Mouse (Mus musculus) ES-E14 (cell line): ENCODE measurements at regions not wholly inside any gene's neighbourhood (a gene's known extent, or its start where the extent isn't known, plus 50 kb on each side); places are given as distances from the start of the nearest gene placed in this dataset.

Experiments used
- DNase-seq: peaks from one replicate; pipeline ENCODE4 v3.0.0-alpha.2; 2013; ENCODE audit warnings: low read depth, low spot score
- H3K27ac ChIP-seq: 2 replicates; pipeline ENCODE4 v1.5.1; 2012; ENCODE audit warnings: low read depth, mild to moderate bottlenecking, low read length, moderate library complexity, mixed read lengths; ENCODE audit not compliant: poor library complexity, insufficient read depth, severe bottlenecking
- H3K36me3 ChIP-seq: 2 replicates; pipeline ENCODE4 v1.6.1; 2012; ENCODE audit warnings: mild to moderate bottlenecking, low read length, moderate library complexity, mixed read lengths; ENCODE audit not compliant: control insufficient read depth, poor library complexity, insufficient read depth, severe bottlenecking
- H3K4me1 ChIP-seq, 2 experiments: fragments of 150-350 bp in 1 of 2; sonication (generic) in 1 of 2; 2 replicates each; pipeline ENCODE4 v1.6.1; 2012; ENCODE audit warnings: low read length in 2 of 2, mild to moderate bottlenecking in 1 of 2, mixed read lengths in 1 of 2; ENCODE audit not compliant: control insufficient read depth in 2 of 2, insufficient read depth in 2 of 2, poor library complexity in 1 of 2
- H3K4me3 ChIP-seq, 2 experiments: fragments of 150-350 bp in 1 of 2; sonication (generic) in 1 of 2; 2 replicates each; pipeline ENCODE4 v1.5.1; 2012; ENCODE audit warnings: low read length in 2 of 2, low read depth in 1 of 2, mild to moderate bottlenecking in 1 of 2, mixed read lengths in 1 of 2; ENCODE audit not compliant: insufficient read depth in 1 of 2, poor library complexity in 1 of 2, severe bottlenecking in 1 of 2
- H3K9ac ChIP-seq: 2 replicates; pipeline ENCODE4 v1.6.1; 2012; ENCODE audit warnings: low read depth, mild to moderate bottlenecking, low read length, mixed read lengths; ENCODE audit not compliant: poor library complexity, insufficient read depth, severe bottlenecking
- H3K9me3 ChIP-seq: fragments of 150-350 bp; sonication (generic); 2 replicates; pipeline ENCODE4 v1.6.1; 2012; ENCODE audit warnings: low read depth, mild to moderate bottlenecking, low read length; ENCODE audit not compliant: control insufficient read depth, insufficient read depth
- CHD2 ChIP-seq: IDR thresholded peaks from 2 replicates; pipeline ENCODE4 v1.6.1; 2014; ENCODE audit warnings: mild to moderate bottlenecking, low read depth, low read length, inconsistent platforms
- HCFC1 ChIP-seq: IDR thresholded peaks from 2 replicates; pipeline ENCODE4 v1.6.1; 2012; ENCODE audit warnings: low read length, inconsistent platforms, borderline replicate concordance; ENCODE audit not compliant: insufficient read depth
- MAFK ChIP-seq: IDR thresholded peaks from 2 replicates; pipeline ENCODE4 v1.6.1; 2014; ENCODE audit warnings: mild to moderate bottlenecking, low read depth, low read length, inconsistent platforms; ENCODE audit not compliant: insufficient read depth
- ZC3H11A ChIP-seq: IDR thresholded peaks from 2 replicates; pipeline ENCODE4 v1.6.1; 2012; ENCODE audit warnings: low read depth, mild to moderate bottlenecking, inconsistent platforms, low read length, borderline replicate concordance
- ZNF384 ChIP-seq: IDR thresholded peaks from 2 replicates; pipeline ENCODE4 v1.6.1; 2012; ENCODE audit warnings: low read depth, low read length, inconsistent platforms
- in situ Hi-C, 2 experiments: fragments of 600-800 bp; cut with MboI; formaldehyde crosslinking; loops; one replicate each; pipeline ENCODE4 v1.15.1; 2025; ENCODE audit warnings: low sequenced_read_pairs in 2 of 2, inconsistent platforms in 1 of 2; ENCODE audit not compliant: unreplicated experiment in 2 of 2

GRCm38 (mm10) chr8:55638716-55639115 is 268.0 kb downstream of the Adam29 start:
- TF ChIP-seq MAFK (no peak), ZNF384 (no peak), HCFC1 (no peak), ZC3H11A (no peak), CHD2 (no peak)
- no peak overlapping the region for H3K9ac ChIP-seq
- in situ Hi-C loops, result no loop called here
- no peaks in the 10 kb centered on the region for H3K9me3 ChIP-seq
- no peaks in the 10 kb centered on the region for H3K4me1 ChIP-seq
- no peak overlapping the region for H3K4me3 ChIP-seq
- no peaks in the 10 kb centered on the region for H3K36me3 ChIP-seq
- no peak for DNase-seq
- H3K27ac ChIP-seq, result no peak overlapping the region

GRCm38 (mm10) chr8:55622399-55622798 is 284.3 kb downstream of the Adam29 start:
- no peaks in the 10 kb centered on the region for H3K9me3 ChIP-seq
- in situ Hi-C loops, result no loop called here
- no peak for DNase-seq
- H3K4me3 ChIP-seq, result no peak overlapping the region
- H3K36me3 ChIP-seq, result no peaks in the 10 kb centered on the region
- H3K4me1 ChIP-seq, result no peaks in the 10 kb centered on the region
- no peak overlapping the region for H3K9ac ChIP-seq
- H3K27ac ChIP-seq, result no peak overlapping the region
- TF ChIP-seq ZNF384 (no peak), HCFC1 (no peak)
